Mouse (Mus musculus): ENCODE results near the gene Pomc.

- TF ChIP-seq POLR2A (IDR thresholded peaks at IDR 0.05; ENCODE audit: low read depth, low read length) (no peak), CTCF (IDR thresholded peaks at IDR 0.05; ENCODE audit: extremely low read depth, insufficient read length, insufficient replicate concordance, low read depth, low read length) (no peak)
These were observed 36.2 kb upstream of the Pomc start for GRCm38 (mm10) chr12:3918577-3918976.

Data from small intestine, adult 2 months (tissue).